Comparison of ENCODE assay signal across 16 mouse cellular contexts in the genomic region with DNA sequence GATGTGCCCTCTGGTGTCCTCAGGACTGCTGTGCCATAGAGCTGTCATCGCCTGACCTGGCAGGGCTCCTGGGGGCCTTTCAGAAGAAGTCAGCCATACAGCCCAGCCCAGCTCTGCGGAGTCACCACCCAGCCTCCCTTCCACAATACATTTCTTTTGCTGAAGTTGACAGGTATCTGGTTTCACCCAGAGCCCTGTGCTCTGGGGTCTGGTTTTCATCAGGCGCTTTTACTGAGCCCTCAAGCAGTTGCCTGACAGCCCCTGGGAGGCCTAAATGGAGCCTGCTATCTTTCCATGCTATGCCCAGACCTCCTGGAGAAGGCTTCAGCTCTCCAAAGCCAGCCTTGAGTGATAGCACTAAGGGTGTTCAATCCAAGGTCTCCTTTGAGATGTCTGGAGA. TPM values are rescaled to one million over a fixed set of nuclear protein-coding genes. Genes with fewer than 3 reads are reported as not detected.
DNase-seq lines count a peak whose midpoint lies in the region; ATAC-seq lines count a peak whose summit lies in the region.
"Had no signal": no experiment of that assay in that cellular context is flagged by ENCODE, and none has a peak within 500 bp of the region (broad histone marks: within the 10 kb centered on the region; RNA-seq: fewer than 3 reads in every experiment).

No protein-coding gene starts in this region.

- ATAC-seq in hindbrain, embryonic 11.5 days (ENCODE audit: low FRiP score): no peak
- peak; percentile 68; the same call in 1 of the 2 replicates for ATAC-seq in embryonic facial prominence, embryonic 14.5 days (ENCODE audit: low read depth)
- ATAC-seq in cerebellum, adult (ENCODE audit: insufficient number of reproducible peaks, low FRiP score, low TSS enrichment): no peak
- ATAC-seq: forebrain, embryonic 16.5 days; midbrain, embryonic 13.5 days had no signal

- H3K27ac ChIP-seq in hindbrain, embryonic 10.5 days: peak overlapping the region; percentile 62
- H3K27ac ChIP-seq in hindbrain, embryonic 11.5 days (ENCODE audit: low read depth, low read length): no peak overlapping the region
- peak overlapping the region; percentile 66 for H3K27ac ChIP-seq in embryonic facial prominence, embryonic 14.5 days (replicated peaks; ENCODE audit: low read depth, low read length)
- H3K27ac ChIP-seq: midbrain, embryonic 13.5 days had no signal

- WGBS in hindbrain, embryonic 10.5 days: 22% methylated on average over 3 of the region's 3 CpGs
- 34% methylated on average over 3 of the region's 3 CpGs for WGBS in hindbrain, embryonic 11.5 days
- 11% methylated on average over 3 of the region's 3 CpGs for WGBS in embryonic facial prominence, embryonic 14.5 days

- no peaks in the 10 kb centered on the region for H3K27me3 ChIP-seq in hindbrain, embryonic 10.5 days (ENCODE audit: insufficient read depth, poor library complexity, severe bottlenecking)
- no peaks in the 10 kb centered on the region for H3K27me3 ChIP-seq in hindbrain, embryonic 11.5 days (ENCODE audit: control insufficient read depth, insufficient read depth, low read length)
- no peaks in the 10 kb centered on the region for H3K27me3 ChIP-seq in embryonic facial prominence, embryonic 14.5 days (replicated peaks; ENCODE audit: control insufficient read depth, insufficient read depth, low read length)
- H3K27me3 ChIP-seq: midbrain, embryonic 13.5 days had no signal

- H3K9ac ChIP-seq in hindbrain, embryonic 11.5 days (ENCODE audit: low read depth, low read length): no peak overlapping the region
- H3K9ac ChIP-seq in embryonic facial prominence, embryonic 14.5 days (ENCODE audit: low read depth, low read length): no peak overlapping the region
- H3K9ac ChIP-seq: midbrain, embryonic 13.5 days had no signal

- H3K4me2 ChIP-seq in hindbrain, embryonic 11.5 days (replicated peaks; ENCODE audit: low read depth, low read length): no peak overlapping the region
- H3K4me2 ChIP-seq in embryonic facial prominence, embryonic 14.5 days (ENCODE audit: low read depth, low read length): no peak overlapping the region
- H3K4me2 ChIP-seq: midbrain, embryonic 13.5 days had no signal

- H3K36me3 ChIP-seq in hindbrain, embryonic 10.5 days: no peaks in the 10 kb centered on the region
- no peaks in the 10 kb centered on the region for H3K36me3 ChIP-seq in hindbrain, embryonic 11.5 days (ENCODE audit: control insufficient read depth, insufficient read depth, low read length)
- H3K36me3 ChIP-seq in embryonic facial prominence, embryonic 14.5 days (ENCODE audit: control insufficient read depth, insufficient read depth, low read length): no peaks in the 10 kb centered on the region
- H3K36me3 ChIP-seq: midbrain, embryonic 13.5 days had no signal

- no peak overlapping the region for H3K4me3 ChIP-seq in hindbrain, embryonic 10.5 days
- H3K4me3 ChIP-seq in hindbrain, embryonic 11.5 days (ENCODE audit: low read depth, low read length): no peak overlapping the region
- H3K4me3 ChIP-seq in embryonic facial prominence, embryonic 14.5 days (ENCODE audit: low read depth, low read length): no peak overlapping the region
- H3K4me3 ChIP-seq: midbrain, embryonic 13.5 days had no signal

- DNase-seq in hindbrain, embryonic 10.5 days (ENCODE audit: low spot score): peak; percentile 51
- DNase-seq in hindbrain, embryonic 11.5 days (ENCODE audit: low spot score): no peak
- peak; percentile 78 for DNase-seq in embryo, embryonic 11 days
- peak; percentile 84 for DNase-seq in embryonic facial prominence, embryonic 14.5 days (ENCODE audit: low spot score)
- DNase-seq in mesoderm, embryonic 11.5 days (ENCODE audit: low read depth, low spot score): peak; percentile 77
- DNase-seq in lung, adult 18-20 months: no peak
- DNase-seq: adrenal gland, postnatal 36 days; cerebellum, adult 11-12 months; gastrocnemius, postnatal 36 days; kidney, adult 2 months; lung, postnatal 14 days; right cerebral cortex, postnatal 25 days had no signal

- peaks cover 39% of the 10 kb centered on the region for H3K4me1 ChIP-seq in hindbrain, embryonic 10.5 days (replicated peaks)
- no peaks in the 10 kb centered on the region for H3K4me1 ChIP-seq in hindbrain, embryonic 11.5 days (replicated peaks; ENCODE audit: control insufficient read depth, insufficient read depth, low read length)
- peaks cover 46% of the 10 kb centered on the region for H3K4me1 ChIP-seq in embryonic facial prominence, embryonic 14.5 days (ENCODE audit: control insufficient read depth, insufficient read depth, low read length)

- H3K9me3 ChIP-seq in hindbrain, embryonic 10.5 days: no peaks in the 10 kb centered on the region
- H3K9me3 ChIP-seq in hindbrain, embryonic 11.5 days (ENCODE audit: control insufficient read depth, low read length): no peaks in the 10 kb centered on the region
- no peaks in the 10 kb centered on the region for H3K9me3 ChIP-seq in embryonic facial prominence, embryonic 14.5 days (ENCODE audit: control insufficient read depth, low read length)
- H3K9me3 ChIP-seq: midbrain, embryonic 13.5 days had no signal

RNA-seq across cellular contexts. Expression of a gene that starts 19.5 kb away (rescaled TPM):
- polyA plus RNA-seq in hindbrain, embryonic 10.5 days (2016; fragmentation: Nextera tagmentation; extraction: Ambion mirVana): 1,866 and 1,915 TPM in 2 replicates
- 1,117 and 1,232 TPM in 2 replicates for polyA plus RNA-seq in hindbrain, embryonic 11.5 days (2014; fragmentation: Nextera tagmentation; extraction: Ambion mirVana)
- 389 and 501 TPM in 2 replicates for polyA plus RNA-seq in embryonic facial prominence, embryonic 14.5 days (2014; fragmentation: Nextera tagmentation; extraction: Ambion mirVana)
- polyA plus RNA-seq: liver, adult 2 months had no signal

RNA-seq across cellular contexts. Expression of a gene that starts 49.7 kb away (rescaled TPM):
- polyA plus RNA-seq in hindbrain, embryonic 10.5 days (2016; fragmentation: Nextera tagmentation; extraction: Ambion mirVana): 150 and 174 TPM in 2 replicates
- 155 and 176 TPM in 2 replicates for polyA plus RNA-seq in hindbrain, embryonic 11.5 days (2014; fragmentation: Nextera tagmentation; extraction: Ambion mirVana)
- 143 and 154 TPM in 2 replicates for polyA plus RNA-seq in embryonic facial prominence, embryonic 14.5 days (2014; fragmentation: Nextera tagmentation; extraction: Ambion mirVana)

Comparison
In these comparisons a context has a peak if more than half of its experiments do, and no peak if none do; other contexts are left out.
1. DNase-seq: peak in hindbrain, embryonic 10.5 days (single experiment), embryo, embryonic 11 days (single experiment), embryonic facial prominence, embryonic 14.5 days (single experiment) and mesoderm, embryonic 11.5 days (single experiment); none in hindbrain, embryonic 11.5 days (single experiment) and lung, adult 18-20 months (0 of 2).